In genomic region chr14:25609355-25609754, GRCm38 (mm10) we compare ENCODE assay signal across 8 mouse cellular contexts.
A peak's percentile ranks its signal among the peaks of the same experiment; 100 is the strongest.
DNase-seq lines count a peak whose midpoint lies in the region; ATAC-seq and TF ChIP-seq lines count a peak whose summit lies in the region.

No protein-coding gene starts in this region.

- 57% methylated on average over 7 of the region's 7 CpGs for WGBS in kidney, embryonic 16.5 days
- whole genome bisulfite sequencing in hindbrain, embryonic 10.5 days, result 71% methylated on average over 7 of the region's 7 CpGs
- WGBS in midbrain, embryonic 16.5 days, result 56% methylated on average over 7 of the region's 7 CpGs

- peak overlapping the region; percentile 98 for H3K4me2 ChIP-seq in kidney, embryonic 16.5 days (replicated peaks; ENCODE audit: low read depth, low read length)
- H3K4me2 ChIP-seq in midbrain, embryonic 16.5 days (ENCODE audit: low read length), result peak overlapping the region; percentile 98

- no peak for TF ChIP-seq CTCF in bone marrow macrophage, adult 2 months (IDR thresholded peaks at IDR 0.05; ENCODE audit: low read depth, low read length)

- no peaks in the 10 kb centered on the region for H3K27me3 ChIP-seq in kidney, embryonic 16.5 days (ENCODE audit: insufficient read depth, low read length)
- no peaks in the 10 kb centered on the region for H3K27me3 ChIP-seq in hindbrain, embryonic 10.5 days (ENCODE audit: insufficient read depth, poor library complexity, severe bottlenecking)
- H3K27me3 ChIP-seq in midbrain, embryonic 16.5 days (ENCODE audit: control insufficient read depth, insufficient read depth, low read depth, low read length), result no peaks in the 10 kb centered on the region

- peaks cover 84% of the 10 kb centered on the region for H3K4me1 ChIP-seq in kidney, embryonic 16.5 days (ENCODE audit: insufficient read depth, low read length)
- peaks cover 57% of the 10 kb centered on the region for H3K4me1 ChIP-seq in bone marrow macrophage, adult 2 months (ENCODE audit: control insufficient read depth, insufficient read depth, low read length)
- peaks cover 84% of the 10 kb centered on the region for H3K4me1 ChIP-seq in hindbrain, embryonic 10.5 days (replicated peaks)
- peaks cover 80% of the 10 kb centered on the region for H3K4me1 ChIP-seq in midbrain, embryonic 16.5 days (ENCODE audit: control insufficient read depth, insufficient read depth, low read length)

- no peak for ATAC-seq in kidney, embryonic 16.5 days (ENCODE audit: low FRiP score, low TSS enrichment)
- ATAC-seq in midbrain, embryonic 16.5 days, result no peak

- H3K9me3 ChIP-seq in kidney, embryonic 16.5 days (ENCODE audit: low read length), result no peaks in the 10 kb centered on the region
- no peaks in the 10 kb centered on the region for H3K9me3 ChIP-seq in hindbrain, embryonic 10.5 days
- H3K9me3 ChIP-seq in midbrain, embryonic 16.5 days (replicated peaks; ENCODE audit: control insufficient read depth, low read length, poor library complexity, severe bottlenecking), result no peaks in the 10 kb centered on the region

- no peaks in the 10 kb centered on the region for H3K36me3 ChIP-seq in kidney, embryonic 16.5 days (ENCODE audit: insufficient read depth, low read length)
- peaks cover 35% of the 10 kb centered on the region for H3K36me3 ChIP-seq in hindbrain, embryonic 10.5 days
- no peaks in the 10 kb centered on the region for H3K36me3 ChIP-seq in midbrain, embryonic 16.5 days (ENCODE audit: control insufficient read depth, insufficient read depth, low read length)

- TF ChIP-seq POLR2A in bone marrow macrophage, adult 2 months (IDR thresholded peaks at IDR 0.05; ENCODE audit: borderline replicate concordance, low read depth, low read length), result no peak

- H3K27ac ChIP-seq in kidney, embryonic 16.5 days (ENCODE audit: low read length), result no peak overlapping the region
- peak overlapping the region; percentile 78 for H3K27ac ChIP-seq in bone marrow macrophage, adult 2 months (ENCODE audit: insufficient read depth, low read depth, low read length)
- no peak overlapping the region for H3K27ac ChIP-seq in hindbrain, embryonic 10.5 days
- H3K27ac ChIP-seq in midbrain, embryonic 16.5 days (ENCODE audit: low read length), result no peak overlapping the region

- no peak overlapping the region for H3K9ac ChIP-seq in kidney, embryonic 16.5 days (replicated peaks; ENCODE audit: low read length)
- H3K9ac ChIP-seq in midbrain, embryonic 16.5 days (ENCODE audit: low read depth, low read length), result peak overlapping the region; percentile 71

- peak overlapping the region; percentile 15 for H3K4me3 ChIP-seq in kidney, embryonic 16.5 days (ENCODE audit: low read length)
- peak overlapping the region; percentile 29 for H3K4me3 ChIP-seq in bone marrow macrophage, adult 2 months (ENCODE audit: insufficient read depth, low read length)
- peak overlapping the region; percentile 18 for H3K4me3 ChIP-seq in hindbrain, embryonic 10.5 days
- peak overlapping the region; percentile 84 for H3K4me3 ChIP-seq in midbrain, embryonic 16.5 days (ENCODE audit: low read depth, low read length)

- DNase-seq in kidney, postnatal 36 days, result no peak
- DNase-seq in hindbrain, embryonic 10.5 days (ENCODE audit: low spot score), result no peak
- DNase-seq in frontal cortex, postnatal 10 days (ENCODE audit: low spot score in 2 of 2), result no peak
- no peak for DNase-seq in left cerebral cortex, adult 9 months (ENCODE audit: low spot score in 2 of 2)
- no peak for DNase-seq in ovary, postnatal 14 days (ENCODE audit: low spot score)

Comparison
In these comparisons a context has a peak if more than half of its experiments do, and no peak if none do; other contexts are left out.
1. H3K4me3 ChIP-seq: peak in every context shown above with its lines; median percentile 84 in midbrain, embryonic 16.5 days; 29 in bone marrow macrophage, adult 2 months; 18 in hindbrain, embryonic 10.5 days; 15 in kidney, embryonic 16.5 days.